In genomic region chr10:52246207-52246606, GRCm38 (mm10) we compare ENCODE assay signal across 19 mouse cellular contexts. TPM values are rescaled to one million over a fixed set of nuclear protein-coding genes. Genes with fewer than 3 reads are reported as not detected.
"Had no signal": no experiment of that assay in that cellular context is flagged by ENCODE, and none has a peak within 500 bp of the region (broad histone marks: within the 10 kb centered on the region; RNA-seq: fewer than 3 reads in every experiment).

No protein-coding gene starts in this region.

- H3K36me3 ChIP-seq: midbrain, embryonic 13.5 days; midbrain, embryonic 15.5 days; neural tube, embryonic 12.5 days had no signal

- H3K27me3 ChIP-seq: megakaryocyte, embryonic 14.5 days; midbrain, embryonic 13.5 days; midbrain, embryonic 15.5 days; neural tube, embryonic 12.5 days had no signal

- H3K27ac ChIP-seq: midbrain, embryonic 13.5 days; midbrain, embryonic 15.5 days; neural tube, embryonic 12.5 days had no signal

- H3K4me1 ChIP-seq: megakaryocyte, embryonic 14.5 days; midbrain, embryonic 15.5 days had no signal

- H3K9me3 ChIP-seq: midbrain, embryonic 13.5 days; midbrain, embryonic 15.5 days had no signal

- H3K9ac ChIP-seq: lung, embryonic 14.5 days; midbrain, embryonic 13.5 days; midbrain, embryonic 15.5 days; neural tube, embryonic 12.5 days had no signal

- H3K4me3 ChIP-seq: megakaryocyte, embryonic 14.5 days; midbrain, embryonic 13.5 days; midbrain, embryonic 15.5 days; neural tube, embryonic 12.5 days had no signal

- DNase-seq: lung, adult 18-20 months; lung, embryonic 14.5 days; lung, postnatal 10 days; lung, postnatal 4 days; right cerebral cortex, postnatal 14 days; thymus, adult 18-20 months; thymus, postnatal 14 days; thymus, postnatal 36 days had no signal

RNA-seq across cellular contexts. Expression of gene Ros1, which starts 51.2 kb away (rescaled TPM):
- total RNA-seq: midbrain, postnatal 0 days; monocyte, adult 5-6 weeks; neutrophil, adult 5-6 weeks had no signal
- polyA plus RNA-seq: midbrain, embryonic 11.5 days; midbrain, embryonic 13.5 days; midbrain, embryonic 15.5 days; midbrain, postnatal 0 days; neural tube, embryonic 12.5 days; neural tube, embryonic 14.5 days; spleen, adult 2 months; thymus, postnatal 0 days had no signal
